Mouse (Mus musculus): ENCODE data around the gene Zbed6. TPM values are rescaled to one million over a fixed set of nuclear protein-coding genes. Genes with fewer than 3 reads are reported as not detected.
"Not testable (repeated sequence)": the region's sequence is repeated elsewhere in the genome, so short reads cannot be mapped to it uniquely, and the experiment has no call there.

The Zbed6 gene
- polyA plus RNA-seq, 1 experiment from 2014 or later, result not detected

DNA sequence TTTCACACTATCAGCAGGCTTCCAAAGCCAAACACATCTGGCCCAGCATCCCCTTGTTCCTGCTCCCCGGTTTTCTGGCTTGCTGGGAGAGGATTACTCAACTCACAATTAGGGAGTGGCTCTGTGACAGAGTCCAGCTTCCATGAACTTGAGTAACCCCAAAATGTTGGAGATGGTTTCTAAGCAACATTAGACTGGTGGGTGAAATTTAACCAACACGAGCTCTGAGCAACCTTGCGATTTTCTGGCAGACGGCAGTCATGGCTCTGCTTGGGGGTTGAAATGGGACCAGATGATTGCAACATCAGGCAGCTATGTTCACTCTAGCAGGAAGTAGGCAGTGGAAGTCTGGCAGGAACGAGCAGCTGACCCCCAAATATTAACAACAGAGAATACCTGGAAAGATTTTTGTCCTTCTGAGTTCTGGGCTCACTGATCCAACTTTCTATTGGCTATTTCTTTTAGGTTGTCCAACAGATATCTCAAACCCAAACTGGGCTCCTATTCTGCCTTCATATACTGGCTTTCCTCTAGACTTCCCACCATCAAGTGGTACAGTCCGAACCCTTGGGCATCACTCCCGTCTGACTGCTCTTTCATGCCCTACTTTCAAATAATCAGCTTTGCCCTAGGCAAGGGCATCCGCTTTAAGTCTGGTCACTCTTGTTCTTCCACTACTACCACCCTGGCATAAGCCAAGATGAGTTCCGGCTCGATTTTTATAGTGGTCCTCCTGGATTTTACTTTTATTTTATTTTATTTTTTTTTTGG lies 25.2 kb upstream of the Zbed6 start:
- no peaks in the 10 kb centered on the region for H3K36me3 ChIP-seq
- no peak overlapping the region for H3K9ac ChIP-seq
- no peak overlapping the region for H3K4me2 ChIP-seq (replicated peaks)
- peaks cover 8% of the 10 kb centered on the region for H3K4me1 ChIP-seq
- H3K27me3 ChIP-seq, result no peaks in the 10 kb centered on the region
- no peak overlapping the region for H3K4me3 ChIP-seq
- H3K9me3 ChIP-seq, result no peaks in the 10 kb centered on the region
- 69% methylated on average over 10 of the region's 10 CpGs for WGBS
- H3K27ac ChIP-seq, result no peak overlapping the region
- no peak for ATAC-seq (ENCODE audit: insufficient number of reproducible peaks, insufficient read depth, low FRiP score, low TSS enrichment)

DNA sequence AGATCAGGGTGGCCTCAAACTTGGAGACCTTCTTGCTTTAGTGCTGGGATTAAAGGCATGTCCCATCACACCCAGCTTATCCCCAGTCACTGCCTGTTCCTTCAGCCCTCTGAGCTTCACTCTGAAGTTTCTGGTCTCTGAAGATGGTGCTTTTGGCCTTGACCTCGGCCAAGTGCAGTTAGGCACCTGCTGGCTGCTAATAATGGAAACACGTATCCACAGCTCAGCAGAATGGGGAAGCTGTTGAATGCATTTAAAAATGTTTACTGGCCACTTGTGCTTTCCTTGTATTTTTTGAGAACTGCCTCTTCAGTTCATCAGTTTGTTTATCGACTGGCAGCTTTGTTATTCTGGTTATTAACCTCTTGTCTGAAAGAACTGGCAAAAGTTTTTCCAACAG lies 11.1 kb upstream of the Zbed6 start:
- ATAC-seq (ENCODE audit: insufficient number of reproducible peaks, insufficient read depth, low FRiP score, low TSS enrichment), result no peak
- Histone ChIP-seq H3K36me3 (no peaks in the 10 kb centered on the region), H3K27ac (no peak overlapping the region), H3K27me3 (no peaks in the 10 kb centered on the region), H3K4me1 (no peaks in the 10 kb centered on the region), H3K9me3 (no peaks in the 10 kb centered on the region), H3K9ac (no peak overlapping the region), H3K4me3 (no peak overlapping the region), H3K4me2 (replicated peaks) (no peak overlapping the region)
- WGBS, result 78% methylated on average over 3 of the region's 3 CpGs

DNA sequence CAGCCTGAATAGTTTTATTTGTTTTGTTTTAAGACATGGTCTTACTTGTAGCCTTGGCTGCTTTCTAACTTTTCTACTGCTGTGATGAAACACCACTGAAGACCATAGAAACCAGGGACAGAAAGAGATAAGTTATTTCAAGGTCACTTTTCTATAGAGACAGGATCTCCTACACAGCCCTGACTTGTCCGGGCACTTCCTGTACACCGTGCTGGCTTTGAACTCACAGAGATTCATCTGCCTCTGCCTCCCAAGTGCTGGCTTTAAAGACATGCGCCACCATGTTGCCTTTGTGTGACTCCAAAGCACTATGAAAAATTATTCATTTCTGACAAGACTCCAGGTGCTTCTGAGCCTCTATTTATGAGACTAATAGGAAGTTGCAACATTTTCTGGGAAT lies 10.6 kb upstream of the Zbed6 start:
- Histone ChIP-seq H3K4me1 (no peaks in the 10 kb centered on the region), H3K27me3 (no peaks in the 10 kb centered on the region), H3K4me3 (no peak overlapping the region), H3K36me3 (no peaks in the 10 kb centered on the region), H3K27ac (no peak overlapping the region), H3K9me3 (no peaks in the 10 kb centered on the region), H3K9ac (no peak overlapping the region), H3K4me2 (replicated peaks) (no peak overlapping the region)
- no peak for ATAC-seq (ENCODE audit: insufficient number of reproducible peaks, insufficient read depth, low FRiP score, low TSS enrichment)
- 88% methylated on average over 3 of the region's 3 CpGs for WGBS

DNA sequence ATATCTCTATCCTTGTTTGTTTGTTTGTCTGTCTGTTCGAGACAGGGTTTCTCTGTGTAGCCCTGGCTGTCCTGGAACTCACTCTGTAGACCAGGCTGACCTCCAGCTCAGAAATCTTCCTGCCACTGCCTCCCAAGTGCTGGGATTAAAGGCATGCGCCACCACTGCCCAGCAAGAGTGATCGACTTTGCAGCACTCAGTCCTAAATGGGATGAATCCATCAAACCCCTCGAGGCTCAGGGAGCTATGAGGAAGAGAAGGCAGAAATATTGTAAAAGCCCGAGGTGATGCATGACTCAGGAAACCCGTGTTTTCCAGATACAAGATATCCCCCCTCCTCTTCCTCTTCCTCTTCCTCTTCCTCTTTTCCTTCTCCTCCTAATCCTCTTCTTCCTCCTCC lies 10.1 kb upstream of the Zbed6 start:
- Histone ChIP-seq H3K36me3 (no peaks in the 10 kb centered on the region), H3K9ac (no peak overlapping the region), H3K4me2 (replicated peaks) (no peak overlapping the region), H3K27me3 (no peaks in the 10 kb centered on the region), H3K9me3 (no peaks in the 10 kb centered on the region), H3K4me3 (no peak overlapping the region), H3K27ac (no peak overlapping the region), H3K4me1 (no peaks in the 10 kb centered on the region)
- ATAC-seq (ENCODE audit: insufficient number of reproducible peaks, insufficient read depth, low FRiP score, low TSS enrichment), result no peak
- 79% methylated on average over 6 of the region's 6 CpGs for WGBS

DNA sequence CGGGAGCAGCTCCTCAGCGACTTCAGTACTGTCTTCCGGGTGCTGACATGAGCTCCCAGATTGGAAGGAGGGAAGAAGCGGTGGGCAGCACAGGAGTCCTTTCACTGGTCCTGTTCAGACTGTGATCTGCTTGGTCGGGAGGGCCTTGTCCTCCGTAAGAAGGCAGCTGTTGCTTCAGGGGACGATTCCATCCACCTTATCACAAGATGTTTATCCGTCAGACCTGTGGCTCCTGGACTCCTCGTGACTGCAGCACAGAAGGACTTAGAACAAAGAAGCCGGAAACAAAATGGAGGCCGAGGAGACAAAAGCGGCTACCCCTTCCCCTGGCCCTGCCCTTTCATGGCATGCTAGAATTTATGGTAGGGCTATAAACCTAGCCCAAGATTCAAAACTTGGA lies 9.5 kb upstream of the Zbed6 start:
- H3K36me3 ChIP-seq, result no peaks in the 10 kb centered on the region
- no peak for ATAC-seq (ENCODE audit: insufficient number of reproducible peaks, insufficient read depth, low FRiP score, low TSS enrichment)
- no peak overlapping the region for H3K4me2 ChIP-seq (replicated peaks)
- H3K4me3 ChIP-seq, result no peak overlapping the region
- no peaks in the 10 kb centered on the region for H3K27me3 ChIP-seq
- no peaks in the 10 kb centered on the region for H3K9me3 ChIP-seq
- H3K9ac ChIP-seq, result no peak overlapping the region
- no peaks in the 10 kb centered on the region for H3K4me1 ChIP-seq
- WGBS, result 84% methylated on average over 12 of the region's 12 CpGs
- no peak overlapping the region for H3K27ac ChIP-seq

DNA sequence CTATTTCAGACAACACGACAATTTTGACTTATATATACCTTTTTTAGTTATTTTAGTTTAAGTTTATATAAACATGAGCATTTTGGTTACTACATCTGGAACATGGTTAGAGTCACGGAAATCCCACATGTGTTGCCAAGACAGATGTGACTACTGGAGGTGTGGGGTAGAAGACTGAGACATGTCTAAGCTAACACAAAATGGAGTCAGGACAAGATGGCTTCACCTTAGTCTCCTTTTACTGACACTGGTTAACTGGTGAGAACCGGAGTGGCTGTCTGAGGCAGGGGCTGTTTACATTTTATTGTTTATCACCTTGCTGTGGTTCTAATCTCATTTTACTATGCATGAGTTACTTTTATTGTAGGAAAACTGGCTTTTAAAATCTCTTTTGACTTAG lies 7.9 kb upstream of the Zbed6 start:
- H3K36me3 ChIP-seq, result no peaks in the 10 kb centered on the region
- H3K4me2 ChIP-seq (replicated peaks), result no peak overlapping the region
- H3K4me3 ChIP-seq, result no peak overlapping the region
- 82% methylated on average over 3 of the region's 3 CpGs for WGBS
- H3K27ac ChIP-seq, result no peak overlapping the region
- no peak for ATAC-seq (ENCODE audit: insufficient number of reproducible peaks, insufficient read depth, low FRiP score, low TSS enrichment)
- no peaks in the 10 kb centered on the region for H3K9me3 ChIP-seq
- H3K27me3 ChIP-seq, result no peaks in the 10 kb centered on the region
- no peaks in the 10 kb centered on the region for H3K4me1 ChIP-seq
- H3K9ac ChIP-seq, result no peak overlapping the region

DNA sequence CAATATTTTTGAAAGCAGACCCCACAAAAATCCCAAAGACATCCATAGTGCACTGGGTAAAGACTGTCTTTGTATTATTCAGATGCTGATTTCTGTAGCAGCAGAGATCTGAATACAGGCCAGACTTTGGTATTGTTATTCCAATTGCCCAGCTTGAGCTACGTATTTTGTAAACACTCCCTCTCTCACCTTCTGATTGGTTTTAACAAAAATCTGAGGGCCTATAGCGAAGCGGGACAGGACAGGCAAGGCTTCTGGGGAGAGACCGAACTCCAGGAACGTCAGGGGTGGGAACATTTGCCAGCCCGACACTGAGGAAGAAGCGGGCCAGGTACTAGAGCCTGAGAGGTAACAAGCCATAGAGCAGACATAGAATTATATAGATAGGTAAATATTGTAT lies 7.0 kb upstream of the Zbed6 start:
- Histone ChIP-seq H3K9ac (no peak overlapping the region), H3K9me3 (no peaks in the 10 kb centered on the region), H3K27me3 (no peaks in the 10 kb centered on the region), H3K4me1 (no peaks in the 10 kb centered on the region), H3K4me3 (no peak overlapping the region), H3K4me2 (replicated peaks) (no peak overlapping the region), H3K27ac (no peak overlapping the region), H3K36me3 (no peaks in the 10 kb centered on the region)
- no peak for ATAC-seq (ENCODE audit: insufficient number of reproducible peaks, insufficient read depth, low FRiP score, low TSS enrichment)
- 37% methylated on average over 7 of the region's 7 CpGs for WGBS

DNA sequence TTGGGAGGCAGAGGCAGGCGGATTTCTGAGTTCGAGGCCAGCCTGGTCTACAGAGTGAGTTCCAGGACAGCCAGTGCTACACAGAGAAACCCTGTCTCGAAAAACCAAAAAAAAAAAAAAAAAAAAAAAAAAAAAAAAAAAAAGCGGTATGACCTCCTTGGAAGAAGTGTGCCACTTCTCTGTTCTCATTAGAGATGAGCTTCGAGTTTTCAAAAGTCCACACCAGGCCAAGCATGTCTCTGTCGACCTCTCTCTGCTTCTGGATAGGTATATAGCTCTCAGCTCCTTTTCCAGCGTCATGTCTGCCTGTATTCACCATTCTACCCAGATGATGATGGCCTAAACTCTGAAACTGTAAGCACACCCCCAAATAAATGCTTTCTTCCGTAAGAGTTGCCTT lies 5.0 kb upstream of the Zbed6 start:
- H3K4me1 ChIP-seq; H3K36me3 ChIP-seq; H3K4me2 ChIP-seq (replicated peaks); H3K4me3 ChIP-seq; H3K27ac ChIP-seq; H3K9me3 ChIP-seq; ATAC-seq (ENCODE audit: insufficient number of reproducible peaks, insufficient read depth, low FRiP score, low TSS enrichment); H3K9ac ChIP-seq; H3K27me3 ChIP-seq: not testable (repeated sequence)
- 81% methylated on average over 8 of the region's 8 CpGs for WGBS

DNA sequence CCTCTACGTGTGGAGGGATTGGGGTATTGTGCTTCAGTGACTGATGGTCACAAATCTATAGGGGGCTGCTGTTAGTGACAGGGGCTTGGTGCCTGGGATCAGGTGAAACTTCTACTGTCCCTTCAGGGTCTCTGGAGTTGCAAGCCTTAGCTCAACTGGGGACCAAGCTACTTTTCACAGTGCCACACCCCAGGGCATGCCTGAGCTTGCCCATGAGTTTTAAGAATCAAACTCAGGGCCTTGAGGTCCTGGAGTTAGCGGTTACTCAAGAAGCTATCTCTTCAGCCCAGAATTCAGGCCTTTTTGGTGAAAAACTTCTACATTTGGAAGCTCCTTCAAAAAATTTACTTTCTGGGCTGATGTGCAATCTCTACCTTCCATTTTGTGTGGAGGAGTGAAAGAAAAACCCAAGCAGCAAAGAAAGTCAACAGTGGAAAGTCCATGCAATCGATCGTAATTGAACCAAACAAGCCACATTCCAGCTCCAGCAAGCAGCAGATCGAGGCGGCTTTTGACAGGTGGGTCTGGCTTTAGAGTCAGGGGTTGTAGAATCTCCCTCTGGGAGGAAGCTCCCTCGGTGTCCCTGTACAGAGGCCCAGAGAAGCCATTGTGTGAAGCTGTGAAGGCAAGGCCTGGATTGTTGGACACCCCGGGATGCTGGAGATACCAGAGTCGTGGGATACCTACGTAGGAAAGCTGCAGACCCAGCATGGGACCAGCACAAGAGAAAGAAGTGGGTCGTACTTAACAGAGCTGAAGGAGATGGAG lies 3.7 kb upstream of the Zbed6 start:
- Histone ChIP-seq H3K27ac (no peak overlapping the region), H3K4me2 (replicated peaks) (no peak overlapping the region), H3K36me3 (no peaks in the 10 kb centered on the region), H3K4me3 (no peak overlapping the region), H3K9ac (no peak overlapping the region), H3K27me3 (no peaks in the 10 kb centered on the region), H3K4me1 (peaks cover 7% of the 10 kb centered on the region), H3K9me3 (no peaks in the 10 kb centered on the region)
- no peak for ATAC-seq (ENCODE audit: insufficient number of reproducible peaks, insufficient read depth, low FRiP score, low TSS enrichment)
- 65% methylated on average over 11 of the region's 11 CpGs for WGBS

DNA sequence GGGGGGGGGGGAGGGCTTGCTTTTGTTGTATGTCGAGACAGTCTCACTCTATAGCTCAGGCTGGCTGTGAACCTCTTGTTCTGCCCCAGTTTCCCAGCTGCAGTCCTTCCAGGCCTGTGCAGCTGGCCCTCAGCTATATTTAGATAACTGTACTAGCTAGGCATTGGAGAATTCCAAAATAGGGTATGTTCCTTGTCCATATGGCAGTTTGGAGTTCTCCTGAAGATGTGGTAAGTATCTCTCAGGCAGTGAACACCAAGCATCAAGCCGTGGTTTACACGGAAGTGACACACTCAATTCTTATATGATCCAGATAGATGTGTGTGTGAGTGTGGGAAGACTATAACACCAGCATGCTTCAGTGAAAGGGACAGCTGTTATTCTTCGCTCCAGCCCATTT lies 2.7 kb upstream of the Zbed6 start:
- peaks cover 5% of the 10 kb centered on the region; the same call in 1 of the 2 replicates for H3K36me3 ChIP-seq
- H3K4me3 ChIP-seq, result no peak overlapping the region
- H3K4me2 ChIP-seq (replicated peaks), result no peak overlapping the region
- H3K9ac ChIP-seq, result no peak overlapping the region
- 78% methylated on average over 4 of the region's 4 CpGs for WGBS
- no peaks in the 10 kb centered on the region for H3K9me3 ChIP-seq
- H3K27ac ChIP-seq, result no peak overlapping the region
- H3K4me1 ChIP-seq, result peaks cover 15% of the 10 kb centered on the region
- no peak for ATAC-seq (ENCODE audit: insufficient number of reproducible peaks, insufficient read depth, low FRiP score, low TSS enrichment)
- no peaks in the 10 kb centered on the region for H3K27me3 ChIP-seq

DNA sequence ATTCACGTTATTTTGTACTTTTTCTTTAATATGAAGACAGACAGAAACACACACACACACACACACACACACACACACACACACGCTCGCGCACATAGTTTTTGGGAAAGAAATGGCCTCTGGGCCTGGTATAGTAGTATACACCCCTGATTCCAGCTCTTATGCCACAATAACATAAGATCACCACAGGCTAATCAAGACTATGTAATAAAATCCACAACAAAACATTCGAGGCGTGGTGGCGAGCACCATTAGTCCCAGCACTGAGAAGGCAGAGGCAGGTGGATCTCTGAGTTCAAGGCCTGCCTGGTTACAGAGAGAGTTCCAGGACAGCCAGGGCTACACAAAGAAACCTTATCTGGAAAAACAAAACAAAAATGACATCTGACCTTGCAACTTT lies 2.3 kb upstream of the Zbed6 start:
- H3K27ac ChIP-seq, result no peak overlapping the region
- ATAC-seq (ENCODE audit: insufficient number of reproducible peaks, insufficient read depth, low FRiP score, low TSS enrichment), result no peak
- no peak overlapping the region for H3K4me3 ChIP-seq
- no peak overlapping the region for H3K9ac ChIP-seq
- H3K4me1 ChIP-seq, result peaks cover 20% of the 10 kb centered on the region
- 94% methylated on average over 7 of the region's 7 CpGs for WGBS
- H3K4me2 ChIP-seq (replicated peaks), result no peak overlapping the region
- H3K9me3 ChIP-seq, result no peaks in the 10 kb centered on the region
- H3K36me3 ChIP-seq, result peaks cover 10% of the 10 kb centered on the region; the same call in 1 of the 2 replicates
- no peaks in the 10 kb centered on the region for H3K27me3 ChIP-seq

DNA sequence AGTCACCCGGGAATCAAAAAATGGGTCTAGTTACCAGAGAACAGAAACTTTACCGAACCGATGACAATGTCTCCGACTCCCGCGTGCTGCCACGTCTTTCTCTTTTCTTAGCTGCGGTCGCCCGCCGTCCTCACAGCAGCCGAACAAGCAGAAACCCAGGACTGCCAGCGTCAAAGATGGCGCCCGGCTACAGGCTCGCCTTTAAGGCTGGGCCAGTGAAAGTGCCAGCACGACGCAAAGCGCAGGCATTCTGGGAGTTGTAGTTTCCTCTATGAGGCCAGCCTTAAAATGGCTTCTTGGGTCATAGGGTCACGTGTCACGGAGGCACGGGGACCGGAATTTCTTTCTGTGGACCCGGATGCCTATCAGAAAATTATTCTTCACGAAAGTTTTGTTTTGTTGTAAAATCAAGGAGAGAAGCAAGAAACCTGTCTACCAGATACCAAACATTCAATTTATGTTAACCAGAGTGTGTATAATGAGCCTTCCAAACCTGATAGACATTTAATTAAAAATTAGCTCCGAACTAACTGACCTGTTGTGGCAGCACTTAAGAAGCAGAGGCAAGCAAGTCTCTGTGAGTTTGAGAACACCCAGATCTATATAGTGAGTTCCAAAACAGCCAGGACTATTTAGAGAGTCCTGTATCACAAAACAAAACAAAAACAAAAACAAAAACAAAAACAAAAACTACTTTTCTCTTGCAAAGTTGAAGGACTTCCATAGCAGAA lies 683 bp upstream of the Zbed6 start, which contains the start of gene Gm38394:
Gene Gm38394, minus strand, starts transcription at position 116 of the 731 bp plus-strand sequence.
- H3K4me3 ChIP-seq, result peak within 1 kb of the TSS; percentile 79
- 3% methylated on average over 26 of the region's 26 CpGs for WGBS
- peak within 1 kb of the TSS; percentile 88 for H3K9ac ChIP-seq
- peaks cover 24% of the 10 kb centered on the region for H3K36me3 ChIP-seq
- H3K27ac ChIP-seq, result peak within 1 kb of the TSS; percentile 90
- peak; percentile 97 for ATAC-seq (ENCODE audit: insufficient number of reproducible peaks, insufficient read depth, low FRiP score, low TSS enrichment)
- peaks cover 33% of the 10 kb centered on the region for H3K4me1 ChIP-seq
- no peaks in the 10 kb centered on the region for H3K9me3 ChIP-seq
- no peaks in the 10 kb centered on the region for H3K27me3 ChIP-seq
- H3K4me2 ChIP-seq (replicated peaks), result peak within 1 kb of the TSS; percentile 89
